Mouse (Mus musculus) lung, adult 2 months (tissue): ENCODE results near the gene Gm28729.

Source experiments
- CTCF ChIP-seq: fragments of 200-500 bp; IDR thresholded peaks from 2 replicates; pipeline ENCODE4 v1.5.1; 2011; ENCODE audit warnings: mild to moderate bottlenecking, low read length, control low read depth; ENCODE audit not compliant: insufficient read depth
- POLR2A ChIP-seq: fragments of 200-500 bp; IDR thresholded peaks from 2 replicates; pipeline ENCODE4 v1.6.1; 2011; ENCODE audit warnings: low read depth, mild to moderate bottlenecking, control low read depth, low read length, borderline replicate concordance; ENCODE audit errors: extremely low read depth

GRCm38 (mm10) chr9:96483028-96483427 is 42.0 kb downstream of the Gm28729 start:
- TF ChIP-seq CTCF: no peak
- no peak for TF ChIP-seq POLR2A
